Mouse (Mus musculus): ENCODE measurements at regions not wholly inside any gene's neighbourhood (a gene's known extent, or its start where the extent isn't known, plus 50 kb on each side); places are given as distances from the start of the nearest gene placed in this dataset.
A peak's percentile ranks its signal among the peaks of the same experiment; 100 is the strongest.

DNA sequence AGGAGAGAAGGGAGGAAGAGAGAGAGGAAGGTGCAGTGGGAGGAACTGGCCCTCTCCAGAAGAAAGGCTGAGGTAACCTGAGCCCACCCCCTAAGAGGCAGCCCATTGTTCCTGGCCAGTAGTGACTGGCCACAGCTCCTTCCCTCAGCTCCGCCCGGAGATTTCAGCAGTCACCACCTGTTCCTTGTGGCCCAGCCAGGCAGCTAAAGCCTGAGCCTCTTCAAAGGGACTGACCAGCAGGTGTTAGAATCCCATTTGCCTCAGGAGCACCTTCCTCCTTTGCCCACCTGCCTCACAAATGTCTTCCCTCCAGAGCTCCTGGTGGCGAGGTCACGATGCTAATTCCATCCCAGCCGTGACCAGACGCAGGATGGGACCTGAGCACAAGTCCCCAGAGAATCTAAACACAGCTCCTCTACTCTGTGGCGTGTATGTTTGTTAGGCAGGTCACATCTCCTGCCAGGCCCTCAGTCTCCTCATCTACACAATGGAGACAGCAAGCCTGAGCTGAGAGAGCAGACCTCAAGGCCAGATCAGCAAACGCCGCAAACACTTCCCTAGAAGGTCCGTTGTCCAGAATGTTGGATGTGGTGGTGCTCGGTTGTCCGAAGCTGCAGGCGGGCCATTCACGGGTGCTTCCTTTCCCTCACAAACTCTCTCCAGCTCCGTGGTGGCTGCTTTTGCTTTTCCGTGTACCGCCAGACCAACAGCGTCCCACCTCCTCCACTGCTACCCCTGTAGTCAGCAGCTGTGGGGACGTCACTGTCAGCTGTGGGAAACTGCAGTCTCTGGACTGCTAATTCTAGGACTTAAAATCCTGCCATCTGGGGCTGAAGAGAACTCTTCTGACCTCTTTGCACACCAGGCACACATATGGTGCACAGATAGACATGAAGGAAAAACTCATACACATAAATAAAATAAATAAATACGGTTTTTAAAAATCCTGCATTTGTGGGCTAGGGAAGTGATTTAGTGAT, 145.8 kb upstream of the Rad23b start:
- no peak for DNase-seq (ENCODE audit: low spot score in 2 of 2)

DNA sequence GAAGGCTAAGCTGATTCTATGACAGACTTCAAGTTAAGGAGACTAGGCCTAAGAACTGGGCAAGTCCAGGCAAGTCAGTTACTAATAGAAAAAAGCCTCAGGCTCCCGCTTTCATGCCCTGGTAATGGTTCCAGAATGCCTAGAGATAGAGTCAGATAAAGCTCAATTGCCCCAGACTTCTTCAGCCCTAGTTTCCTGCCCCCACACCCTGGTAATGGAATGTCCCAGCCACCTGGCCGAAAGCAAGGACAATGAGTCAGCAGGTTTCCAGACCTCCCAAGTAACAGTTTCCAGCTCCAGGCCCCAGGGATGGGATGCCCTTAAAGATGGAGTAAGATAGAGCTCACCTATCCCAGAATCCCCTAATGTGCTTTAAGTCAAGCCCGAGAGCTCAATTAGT, 143.6 kb upstream of the Rad23b start:
- DNase-seq (ENCODE audit: low spot score in 2 of 2): no peak

DNA sequence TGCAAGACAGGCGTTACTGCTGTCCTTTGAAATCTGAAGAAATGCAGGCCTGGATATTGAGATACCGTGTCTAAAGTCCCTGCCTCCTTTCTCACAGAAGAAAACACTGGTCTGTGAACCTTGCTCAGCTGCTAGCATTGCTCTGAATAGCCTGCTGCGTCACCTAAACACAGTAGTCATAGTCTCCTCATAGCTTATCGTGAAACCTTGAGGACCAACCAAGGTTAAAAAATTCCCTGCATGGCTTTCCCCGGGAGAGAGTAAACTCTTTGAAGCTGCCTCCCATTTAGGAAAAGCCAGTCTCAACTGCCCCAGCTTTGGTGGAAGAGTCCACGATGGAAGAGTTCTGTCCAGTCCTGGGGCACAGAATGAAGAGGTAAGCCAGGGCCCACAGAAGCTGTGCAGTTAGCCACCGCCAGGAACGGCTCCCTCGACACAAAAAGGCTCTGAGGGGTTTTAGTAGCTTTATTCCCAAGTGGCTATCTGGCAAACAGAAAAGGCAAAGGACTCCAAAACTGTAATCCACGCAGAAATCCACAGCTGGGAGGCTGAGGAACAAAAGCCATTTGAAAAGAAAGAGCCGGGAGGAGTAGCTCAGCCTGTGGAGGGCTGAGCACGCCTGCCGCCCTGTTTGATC, 142.0 kb upstream of the Rad23b start:
- no peak for DNase-seq (ENCODE audit: low spot score in 2 of 2)

DNA sequence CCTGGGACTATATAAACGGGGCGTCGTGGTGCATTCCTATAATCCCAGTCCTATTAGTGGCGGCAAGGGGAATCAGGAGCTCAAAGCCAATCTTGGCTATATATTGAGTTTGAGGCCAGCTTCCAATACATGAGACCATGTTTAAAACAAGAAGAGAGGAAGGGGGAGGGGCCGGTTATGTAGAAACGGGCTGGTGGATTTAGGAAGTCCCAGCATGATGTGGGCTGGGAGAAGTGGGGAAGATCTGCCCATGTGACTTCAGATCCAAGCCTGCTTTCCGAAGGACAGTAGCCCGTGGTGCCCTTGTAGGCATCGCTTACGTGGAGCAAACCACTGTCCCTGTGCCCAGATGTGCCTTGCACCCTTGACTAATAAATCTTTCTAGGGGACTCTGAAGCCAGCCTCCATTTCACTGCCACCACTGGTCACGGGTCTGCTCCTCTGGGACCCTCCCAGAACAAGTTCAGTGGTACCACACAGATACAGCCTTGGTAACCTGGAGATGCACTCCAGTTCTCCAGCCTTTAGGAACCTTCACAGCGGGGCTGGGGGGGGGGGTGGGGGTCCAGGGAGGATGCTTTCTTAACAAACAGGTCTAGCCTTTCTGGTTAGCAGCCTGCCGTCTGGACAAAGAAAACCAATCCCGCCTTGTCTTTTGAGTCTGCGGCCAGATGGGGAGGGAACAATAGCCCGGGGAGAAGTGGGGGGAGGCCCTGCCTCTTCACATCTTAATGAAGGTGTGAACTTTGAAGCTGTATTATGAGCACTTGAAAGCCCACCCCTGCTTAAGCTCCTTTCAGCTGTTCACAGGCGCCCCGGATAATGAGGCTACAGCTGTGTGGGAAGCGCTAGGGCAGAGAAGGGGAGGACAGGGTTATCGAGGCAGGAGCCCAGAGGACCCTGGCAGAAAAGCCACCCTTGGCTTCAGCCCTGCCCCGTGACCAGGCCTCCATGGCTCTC, 141.2 kb upstream of the Rad23b start:
- DNase-seq (ENCODE audit: low spot score in 2 of 2): no peak

DNA sequence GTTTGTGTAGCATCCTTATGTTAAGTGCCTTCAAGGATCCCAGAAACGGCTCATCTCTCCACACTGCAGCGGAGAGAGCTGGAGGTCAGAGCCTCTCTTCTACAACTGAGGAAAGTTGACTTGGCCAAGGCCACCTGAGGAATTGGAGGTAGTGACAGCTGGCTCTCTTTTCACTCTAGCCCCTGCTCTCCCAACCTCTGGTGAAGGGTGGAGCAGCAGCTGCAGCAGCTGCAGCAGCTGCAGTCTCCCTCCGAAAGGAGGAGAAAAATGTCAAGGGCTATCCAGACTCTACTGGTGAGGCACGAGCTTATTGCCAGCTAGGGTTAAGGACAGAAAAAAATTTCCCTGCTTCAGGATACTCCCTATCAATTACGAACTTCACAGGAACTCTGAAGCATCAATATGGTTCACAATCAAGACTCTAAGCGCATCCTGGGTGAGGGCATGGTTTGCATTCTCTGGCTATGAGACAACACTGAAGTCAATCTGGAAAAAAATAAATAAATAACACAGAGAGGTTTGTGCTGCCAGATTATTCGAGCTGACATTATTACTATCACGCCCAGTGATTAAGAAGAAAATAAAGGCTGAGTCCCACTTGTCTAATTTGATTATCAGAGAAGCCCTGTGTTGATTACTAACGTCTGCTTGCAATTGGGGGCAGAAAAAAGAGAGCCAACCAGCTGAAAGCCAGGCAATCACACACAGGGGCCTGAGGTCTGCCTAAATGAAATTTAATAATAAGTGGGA, 134.2 kb upstream of the Rad23b start:
- DNase-seq (ENCODE audit: low spot score in 2 of 2): no peak

DNA sequence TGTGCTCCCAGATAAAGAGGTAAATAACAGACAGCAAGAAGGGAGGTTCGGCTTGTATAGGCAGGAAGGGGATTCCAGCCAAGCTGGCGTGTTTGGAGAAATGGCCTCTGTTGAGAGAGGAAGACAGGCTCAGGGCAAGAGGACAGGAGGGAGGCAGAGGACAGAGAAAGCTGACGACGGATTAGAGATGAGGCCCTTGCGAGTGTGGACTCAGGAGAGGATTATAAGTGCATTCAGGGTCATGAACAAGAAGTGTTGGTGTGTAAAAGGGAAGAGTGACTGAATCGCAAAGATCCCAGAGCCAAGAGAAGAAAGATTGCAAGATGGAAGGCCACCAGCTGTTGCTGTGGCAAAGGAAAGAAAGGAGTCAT, 133.7 kb upstream of the Rad23b start:
- no peak for DNase-seq (ENCODE audit: low spot score in 2 of 2)

DNA sequence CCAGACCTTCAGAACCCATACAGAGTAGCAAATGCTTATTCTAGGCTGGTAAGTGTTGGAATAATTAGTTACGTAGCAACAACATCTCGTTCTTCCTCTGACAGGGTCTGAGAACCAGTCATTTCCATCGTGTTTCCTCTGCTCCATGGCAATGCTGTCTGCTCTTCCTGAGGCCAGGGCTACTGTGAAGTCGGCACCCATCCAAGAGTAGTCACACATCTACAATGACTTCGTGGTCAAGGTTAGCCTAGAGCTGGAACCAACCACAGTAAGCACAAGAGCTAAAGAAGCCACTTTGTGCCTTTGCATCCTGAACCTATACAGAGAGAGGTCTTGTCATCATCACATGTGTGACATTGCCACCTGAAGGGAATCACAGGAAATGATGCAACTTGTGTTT, 124.1 kb upstream of the Rad23b start:
- no peak for DNase-seq (ENCODE audit: low spot score in 2 of 2)

DNA sequence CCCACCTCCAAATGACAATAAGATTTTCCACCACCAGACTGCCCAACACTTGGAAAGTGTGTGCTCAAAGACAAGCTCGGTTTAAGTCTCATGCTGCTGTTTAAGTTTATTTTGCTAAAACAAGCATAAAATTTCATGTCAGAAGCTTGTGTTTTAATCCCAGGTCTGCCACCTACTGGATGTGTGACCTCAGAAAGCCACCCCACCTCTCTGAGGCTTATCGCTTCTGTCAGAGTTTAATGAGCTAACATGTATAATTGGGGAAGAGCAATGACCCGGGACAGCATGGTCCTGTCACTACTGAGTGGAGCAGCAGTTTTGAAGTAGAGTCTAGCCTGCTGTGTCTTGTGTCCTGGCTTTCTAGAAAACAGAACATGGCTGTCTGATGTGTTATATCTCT, 122.4 kb upstream of the Rad23b start:
- DNase-seq (ENCODE audit: low spot score in 2 of 2): no peak

DNA sequence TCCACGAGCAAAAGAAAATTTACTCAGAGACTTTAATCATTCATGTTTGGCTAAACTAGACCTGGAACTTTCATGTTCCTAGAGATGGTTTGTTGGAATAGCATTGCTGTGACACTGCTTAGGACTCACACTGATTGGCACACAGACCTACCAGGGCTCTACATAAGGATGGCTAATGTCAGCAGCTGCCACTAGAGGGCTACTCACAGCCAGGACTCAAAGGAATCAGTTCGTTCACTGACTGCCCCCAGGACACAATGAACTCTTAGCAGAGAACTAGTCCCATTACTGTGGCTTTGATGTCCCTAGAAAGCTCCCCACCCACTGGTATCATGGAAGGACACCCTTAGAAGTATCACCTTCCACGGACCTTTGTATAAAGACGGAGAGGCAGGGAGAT, 118.3 kb upstream of the Rad23b start:
- no peak for DNase-seq (ENCODE audit: low spot score in 2 of 2)

DNA sequence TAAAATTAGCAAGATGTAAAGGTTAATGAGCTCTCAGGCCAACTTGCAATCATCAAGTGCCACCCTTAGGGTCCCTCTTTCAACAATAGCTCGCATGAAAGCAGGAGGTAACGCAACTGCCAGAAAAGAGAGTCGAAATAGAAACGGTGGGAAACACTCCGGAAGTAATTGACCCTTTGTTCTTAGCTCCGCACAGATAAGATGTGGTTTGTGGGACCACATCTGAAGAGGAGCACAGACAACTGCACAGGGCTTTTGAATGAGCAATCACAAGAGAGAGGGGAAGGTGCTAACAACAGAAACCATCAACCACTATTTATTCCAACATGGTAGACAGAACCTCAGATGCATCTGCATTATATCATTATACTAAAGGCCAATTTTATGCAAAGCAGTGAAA, 112.0 kb upstream of the Rad23b start:
- no peak for DNase-seq (ENCODE audit: low spot score in 2 of 2)

DNA sequence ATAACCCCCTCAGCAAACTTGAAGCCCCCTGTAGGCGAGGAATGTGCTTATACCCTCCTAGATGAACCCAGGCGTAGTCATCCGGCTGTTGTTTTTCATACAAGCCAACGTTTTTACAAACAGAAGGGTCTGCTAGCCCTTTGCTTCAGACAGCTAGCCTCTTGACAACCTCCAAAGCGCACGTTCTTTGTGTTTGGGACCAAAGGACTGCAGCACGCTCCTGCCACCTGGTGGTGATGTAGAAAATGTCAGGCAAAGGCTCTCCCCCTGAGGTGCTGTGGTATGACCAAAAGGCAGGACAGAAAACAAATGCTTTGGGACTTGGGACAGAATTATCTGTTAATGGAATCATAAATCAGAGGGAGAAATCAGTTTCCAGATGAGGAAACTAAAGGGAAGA, 109.4 kb upstream of the Rad23b start:
- peak; percentile 27 to 58 for DNase-seq (ENCODE audit: low spot score in 2 of 2)

DNA sequence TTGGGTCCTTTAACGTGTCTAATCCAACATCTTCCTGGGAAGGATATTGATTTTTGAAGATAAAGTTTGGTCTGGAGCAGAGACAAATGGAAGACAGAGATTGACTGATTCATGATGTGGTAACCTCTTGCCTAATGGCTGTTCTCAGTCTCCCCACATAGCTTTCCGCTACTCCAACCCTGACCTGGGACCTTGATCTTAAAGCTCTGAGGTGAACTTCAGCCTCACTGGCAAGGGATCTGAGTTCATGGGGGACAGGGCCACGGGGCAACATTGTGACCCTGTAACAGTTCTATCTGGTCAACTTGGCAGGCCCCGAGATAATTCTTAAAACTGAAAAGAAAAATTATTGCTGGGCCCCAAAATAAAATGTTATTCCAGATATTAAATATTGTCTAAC, 107.5 kb upstream of the Rad23b start:
- DNase-seq (ENCODE audit: low spot score in 2 of 2): no peak

DNA sequence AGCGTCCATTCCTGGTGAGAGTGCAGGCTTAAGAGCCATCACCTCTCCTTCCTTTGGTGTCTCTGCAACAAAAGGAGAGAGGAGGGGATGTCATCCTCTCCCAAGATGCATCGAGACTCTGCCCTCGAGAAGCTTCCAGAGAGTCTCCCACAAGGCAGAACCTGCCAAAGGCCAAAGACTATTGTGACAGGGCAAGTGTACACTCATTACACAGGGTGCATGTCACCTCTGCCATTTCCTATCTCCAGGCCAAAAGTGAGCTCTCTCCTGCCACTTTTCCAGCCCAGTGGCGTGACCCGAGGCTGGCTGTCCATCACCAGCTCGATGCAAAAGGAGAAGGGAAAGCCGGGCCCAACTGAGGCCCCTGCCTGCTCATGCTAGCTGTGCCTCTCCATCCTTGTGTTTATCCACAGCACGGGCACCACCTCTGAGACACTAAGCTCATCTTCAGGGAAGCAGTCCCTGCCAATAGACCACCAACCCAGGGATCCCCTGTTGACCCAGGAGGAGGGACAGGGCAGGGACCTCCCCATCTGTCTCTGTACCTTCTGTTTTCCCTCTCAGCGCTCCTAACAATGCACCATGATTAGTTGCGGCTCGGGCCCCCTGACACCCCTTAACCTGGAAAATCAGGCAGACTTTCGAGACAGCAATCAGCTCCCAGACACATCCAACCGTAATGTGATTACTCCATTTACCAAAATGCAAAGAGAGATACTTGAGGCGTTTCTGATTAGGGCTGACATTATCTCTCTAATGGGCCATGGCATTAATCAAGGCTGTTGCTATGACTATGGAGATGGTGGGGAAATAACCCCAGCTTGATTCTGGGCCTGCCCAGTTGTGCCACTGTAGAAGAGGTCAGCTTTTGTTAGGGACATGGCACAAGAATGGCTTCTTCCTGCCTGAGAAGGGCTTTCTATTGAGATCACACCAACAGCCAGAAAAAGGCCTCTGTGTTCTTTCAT, 106.5 kb upstream of the Rad23b start:
- DNase-seq (ENCODE audit: low spot score in 2 of 2): no peak

DNA sequence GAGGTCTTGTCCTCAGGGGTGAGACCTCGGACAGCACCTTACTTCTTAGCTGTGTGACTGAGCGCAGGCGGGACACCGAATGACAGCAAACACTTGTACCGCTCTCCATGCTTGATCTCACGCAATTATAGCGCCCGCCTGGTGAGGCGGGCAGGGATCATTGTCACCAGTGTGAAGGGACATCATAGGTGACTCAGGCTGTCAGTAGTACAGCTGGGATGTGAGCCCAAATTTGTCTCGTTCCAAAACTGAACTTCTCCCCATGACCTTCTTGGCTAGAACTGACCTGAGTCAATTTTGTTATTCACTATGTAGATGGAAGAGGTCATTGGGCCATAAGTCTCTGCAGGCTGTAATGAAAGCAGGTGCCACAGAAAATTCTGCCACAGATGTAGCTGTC, 104.1 kb upstream of the Rad23b start:
- no peak for DNase-seq (ENCODE audit: low spot score in 2 of 2)

DNA sequence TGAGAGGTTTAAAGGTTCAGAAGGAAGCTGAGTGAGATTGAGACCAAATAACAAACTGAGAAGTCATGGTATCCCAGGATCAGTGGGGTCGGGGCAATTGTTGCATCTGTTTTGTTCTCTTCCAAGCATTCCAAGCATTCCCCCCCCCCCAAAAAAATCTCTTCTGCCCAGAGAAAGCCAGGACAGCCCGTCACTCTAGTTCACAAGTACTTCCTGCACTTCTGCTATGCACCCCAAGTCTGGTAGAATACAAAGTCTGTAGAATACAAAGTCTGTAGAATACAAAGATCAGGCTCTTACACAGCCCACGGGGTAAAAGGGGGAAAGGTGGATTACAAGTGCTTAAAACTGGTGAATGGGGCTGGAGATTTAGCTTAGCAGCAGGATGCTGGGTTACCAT, 99.5 kb upstream of the Rad23b start:
- no peak for DNase-seq (ENCODE audit: low spot score in 2 of 2)

DNA sequence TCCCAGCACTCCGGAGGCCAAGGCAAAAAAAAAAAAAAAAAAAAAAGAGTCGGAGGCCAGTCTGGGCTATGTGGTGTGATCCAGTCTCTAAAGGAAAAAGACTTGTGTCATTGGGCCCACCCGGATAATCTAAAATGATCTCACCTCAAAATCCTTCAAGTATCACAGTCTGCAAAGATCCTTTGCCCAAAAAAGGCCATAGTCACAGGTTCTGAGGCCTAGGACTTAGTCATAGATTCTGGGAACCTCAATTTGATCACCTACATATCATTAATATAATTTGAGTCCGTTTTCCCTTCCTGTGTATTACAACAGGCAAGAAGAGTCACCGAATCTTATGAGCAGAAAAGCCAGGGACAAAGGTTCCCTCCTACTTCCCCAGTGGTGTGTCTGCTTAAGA, 98.3 kb upstream of the Rad23b start:
- DNase-seq (ENCODE audit: low spot score in 2 of 2): no peak

DNA sequence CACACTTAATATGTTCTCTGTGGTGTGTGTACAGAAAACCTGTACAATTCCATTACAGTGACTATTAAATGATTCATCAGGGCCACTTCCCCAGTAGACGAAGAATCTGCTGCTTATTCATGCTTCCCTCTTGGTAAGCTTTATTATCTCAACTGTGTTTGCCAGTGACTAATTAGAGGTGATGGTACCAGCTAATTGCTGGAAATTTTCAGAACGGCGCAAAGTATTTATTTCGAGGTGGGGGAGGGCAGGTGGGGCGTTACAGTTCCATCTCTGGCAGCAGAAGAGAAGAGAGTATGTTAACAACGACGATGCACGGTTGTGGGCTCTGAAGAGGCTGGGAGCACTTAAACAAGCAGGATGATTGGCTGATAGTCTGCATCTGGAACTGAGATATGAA, 96.1 kb upstream of the Rad23b start:
- no peak for DNase-seq (ENCODE audit: low spot score in 2 of 2)

DNA sequence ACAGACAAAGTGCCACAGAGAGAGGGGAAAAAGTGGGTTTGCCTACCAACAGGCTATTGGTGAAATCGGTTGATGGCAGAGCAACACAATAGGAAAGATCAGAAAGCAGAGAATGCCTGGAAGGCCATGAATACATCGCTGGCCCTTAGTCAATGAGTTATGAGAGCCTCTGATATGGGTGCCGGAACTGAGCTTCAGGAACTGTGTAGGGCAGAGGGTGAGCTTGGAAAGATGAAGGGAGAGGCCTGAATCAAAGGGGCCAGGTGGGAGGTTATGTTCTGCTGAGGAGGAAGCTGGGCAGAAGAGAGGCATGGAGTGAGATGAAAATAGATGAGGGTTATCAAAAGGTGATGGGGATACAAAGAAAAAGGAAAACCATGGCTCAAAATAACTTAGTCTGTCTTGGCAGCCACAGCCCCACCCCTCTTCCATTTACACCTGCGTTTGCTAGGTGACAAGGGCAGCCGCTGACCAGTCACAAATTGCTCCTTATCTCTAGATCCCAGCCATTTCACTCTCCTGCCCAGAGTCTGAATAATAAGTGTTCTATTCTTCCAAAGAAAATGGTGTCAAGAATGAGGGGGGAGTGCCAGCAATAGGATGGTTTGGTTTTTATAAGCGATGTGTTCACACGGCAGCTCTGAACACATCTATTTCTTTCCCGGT, 77.7 kb upstream of the Rad23b start:
- no peak for DNase-seq (ENCODE audit: low spot score in 2 of 2)

DNA sequence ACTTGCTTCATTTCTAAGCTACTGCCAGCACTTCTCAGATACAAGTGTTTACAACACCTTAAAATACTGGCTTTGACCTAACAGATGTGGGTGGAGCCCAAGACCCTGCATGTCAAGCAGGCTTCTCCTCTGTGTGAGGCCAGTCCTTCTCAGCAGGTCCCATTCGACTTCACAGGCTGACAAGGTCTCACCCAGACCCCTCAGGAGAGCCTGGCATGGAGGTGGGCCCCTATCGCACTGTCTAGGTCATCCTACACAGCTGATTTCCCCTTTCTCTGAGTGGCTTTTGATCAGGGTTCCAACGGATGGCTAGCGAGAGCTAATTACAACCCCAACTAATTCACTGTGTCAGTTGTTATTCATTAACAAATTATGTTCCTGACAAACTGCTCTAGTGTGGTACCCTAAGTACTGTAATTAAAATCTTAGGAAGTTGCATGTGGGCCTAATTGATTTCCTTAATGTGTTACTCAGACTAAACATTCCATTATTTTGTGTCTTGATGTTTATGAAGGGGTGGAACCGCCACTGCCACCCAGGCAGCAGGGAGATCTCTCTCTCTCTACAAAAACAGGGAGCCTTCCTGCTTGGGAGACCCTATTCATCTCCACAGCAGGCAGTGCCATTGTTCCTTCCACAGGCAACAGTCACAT, 73.4 kb upstream of the Rad23b start:
- no peak for DNase-seq (ENCODE audit: low spot score in 2 of 2)
